Mouse (Mus musculus) cerebellum, postnatal 14 days (tissue): Measurements from ENCODE around the gene 4930572O03Rik.
A peak's percentile ranks its signal among the peaks of the same experiment; 100 is the strongest.
"Not testable (repeated sequence)": the region's sequence is repeated elsewhere in the genome, so short reads cannot be mapped to it uniquely, and the experiment has no call there.

Experiments used
- DNase-seq, 2 experiments: peaks; one replicate each; pipeline ENCODE4 v3.0.0; 2021; ENCODE audit warnings: mixed read lengths in 2 of 2

Gene 4930572O03Rik

GRCm38 (mm10) chr5:15656959-15657358 is at the start of gene 4930572O03Rik:
Gene 4930572O03Rik, minus strand, starts transcription at chr5:15657059.
- not testable (repeated sequence) for DNase-seq

- peak; percentile 10 to 28 for DNase-seq
Observed at GRCm38 (mm10) chr5:15702891-15703290, 46.0 kb upstream of the 4930572O03Rik start.

GRCm38 (mm10) chr5:15697719-15698118 is 40.9 kb upstream of the 4930572O03Rik start:
- DNase-seq, result not testable (repeated sequence)

GRCm38 (mm10) chr5:15691849-15692248 is 35.0 kb upstream of the 4930572O03Rik start:
- DNase-seq, result not testable (repeated sequence)

- not testable (repeated sequence) for DNase-seq
Observed at GRCm38 (mm10) chr5:15690822-15691221, 34.0 kb upstream of the 4930572O03Rik start.

- not testable (repeated sequence) for DNase-seq
Observed at GRCm38 (mm10) chr5:15689659-15690213, 32.9 kb upstream of the 4930572O03Rik start.

GRCm38 (mm10) chr5:15688874-15689658 is 32.2 kb upstream of the 4930572O03Rik start:
- not testable (repeated sequence) for DNase-seq

GRCm38 (mm10) chr5:15681301-15682035 is 24.6 kb upstream of the 4930572O03Rik start:
- DNase-seq, result peak in 1 of 2 experiments; percentile 9

GRCm38 (mm10) chr5:15679980-15680949 is 23.4 kb upstream of the 4930572O03Rik start:
- DNase-seq, result not testable (repeated sequence)

- DNase-seq, result not testable (repeated sequence)
Observed at GRCm38 (mm10) chr5:15678907-15679306, 22.0 kb upstream of the 4930572O03Rik start.

GRCm38 (mm10) chr5:15677750-15678149 is 20.9 kb upstream of the 4930572O03Rik start:
- not testable (repeated sequence) for DNase-seq

GRCm38 (mm10) chr5:15674429-15675244 is 17.8 kb upstream of the 4930572O03Rik start:
- not testable (repeated sequence) for DNase-seq

GRCm38 (mm10) chr5:15673989-15674388 is 17.1 kb upstream of the 4930572O03Rik start:
- not testable (repeated sequence) for DNase-seq

- not testable (repeated sequence) for DNase-seq
Observed at GRCm38 (mm10) chr5:15670789-15671188, 13.9 kb upstream of the 4930572O03Rik start.

GRCm38 (mm10) chr5:15663847-15664246 is 7.0 kb upstream of the 4930572O03Rik start:
- DNase-seq, result not testable (repeated sequence)

- peak; percentile 1 to 5 for DNase-seq
Observed at GRCm38 (mm10) chr5:15652334-15652733, 4.5 kb downstream of the 4930572O03Rik start.

GRCm38 (mm10) chr5:15645707-15646106 is 11.2 kb downstream of the 4930572O03Rik start:
- peak in 1 of 2 experiments; percentile 3 for DNase-seq

GRCm38 (mm10) chr5:15637637-15638036 is 19.2 kb downstream of the 4930572O03Rik start:
- not testable (repeated sequence) for DNase-seq

- DNase-seq, result peak; percentile 2 to 9
Observed at GRCm38 (mm10) chr5:15630068-15630467, 26.8 kb downstream of the 4930572O03Rik start.

- DNase-seq, result peak; percentile 8 to 30
Observed at GRCm38 (mm10) chr5:15628136-15628535, 28.7 kb downstream of the 4930572O03Rik start.

GRCm38 (mm10) chr5:15618764-15619163 is 38.1 kb downstream of the 4930572O03Rik start, which contains the start of gene Speer4d:
Gene Speer4d, plus strand, starts transcription at chr5:15619064.
- DNase-seq, result not testable (repeated sequence)
